Mouse (Mus musculus) hindbrain, embryonic 13.5 days (tissue): ENCODE data around the gene Szrd1. TPM values are rescaled to one million over a fixed set of nuclear protein-coding genes. Genes with fewer than 3 reads are reported as not detected.

ENCODE experiments used
- ATAC-seq: fragments of 200-750 bp; cut with Nextera tagmentation; 2 replicates; pipeline ENCODE4 v1.8.0; 2017; ENCODE audit warnings: moderate TSS enrichment; ENCODE audit not compliant: low FRiP score
- H3K27ac ChIP-seq: fragments of 300-500 bp; sonication (generic); 2 replicates; pipeline ENCODE4 v1.5.1; 2015; ENCODE audit warnings: inconsistent platforms, mild to moderate bottlenecking, moderate library complexity
- H3K27me3 ChIP-seq: fragments of 300-500 bp; sonication (generic); 2 replicates; pipeline ENCODE4 v1.6.1; 2015; ENCODE audit warnings: mild to moderate bottlenecking, inconsistent platforms
- H3K36me3 ChIP-seq: fragments of 300-500 bp; sonication (generic); 2 replicates; pipeline ENCODE4 v1.6.1; 2015; ENCODE audit warnings: mild to moderate bottlenecking, inconsistent platforms
- H3K4me1 ChIP-seq: fragments of 300-500 bp; sonication (generic); replicated peaks from 2 replicates; pipeline ENCODE4 v1.6.1; 2015; ENCODE audit warnings: inconsistent platforms
- H3K4me2 ChIP-seq: fragments of 300-500 bp; sonication (generic); 2 replicates; pipeline ENCODE4 v1.6.1; 2015; ENCODE audit warnings: inconsistent platforms, mild to moderate bottlenecking, moderate library complexity
- H3K4me3 ChIP-seq: fragments of 300-500 bp; sonication (generic); 2 replicates; pipeline ENCODE4 v1.5.1; 2015; ENCODE audit warnings: mild to moderate bottlenecking, inconsistent platforms
- H3K9ac ChIP-seq: fragments of 300-500 bp; sonication (generic); 2 replicates; pipeline ENCODE4 v1.6.1; 2015; ENCODE audit warnings: mild to moderate bottlenecking, inconsistent platforms
- H3K9me3 ChIP-seq: fragments of 300-500 bp; sonication (generic); 2 replicates; pipeline ENCODE4 v1.6.1; 2016; ENCODE audit warnings: inconsistent platforms
- WGBS: fragments of 180-500 bp; shearing (Covaris S2); methylation state at CpG from one replicate; pipeline ENCODE4 v1.1.7; 2015; 5-methylcytosine and 5-hydroxymethylcytosine counted together
- polyA plus RNA-seq: library from polyadenylated mRNA; unstranded; fragments of >200 nt; fragmentation: Nextera tagmentation; extraction: Ambion mirVana; gene quantifications from 2 replicates; pipeline ENCODE4 v1.2.1, GENCODE M21; 2015

Gene Szrd1
- polyA plus RNA-seq, 1 experiment from 2014 or later = 28.9 TPM

GRCm38 (mm10) chr4:141074109-141074508, 65.5 kb downstream of the Szrd1 start:
- no peaks in the 10 kb centered on the region for H3K27me3 ChIP-seq
- H3K4me1 ChIP-seq = peaks cover 34% of the 10 kb centered on the region
- no peaks in the 10 kb centered on the region for H3K9me3 ChIP-seq
- no peak overlapping the region for H3K9ac ChIP-seq
- H3K4me2 ChIP-seq = no peak overlapping the region
- no peak for ATAC-seq
- WGBS = 95% methylated on average over 4 of the region's 4 CpGs
- H3K36me3 ChIP-seq = peaks cover 65% of the 10 kb centered on the region
- H3K27ac ChIP-seq = no peak overlapping the region
- H3K4me3 ChIP-seq = no peak overlapping the region

GRCm38 (mm10) chr4:141073661-141074060, 65.9 kb downstream of the Szrd1 start:
- Histone ChIP-seq H3K4me3 (no peak overlapping the region), H3K27me3 (no peaks in the 10 kb centered on the region), H3K27ac (no peak overlapping the region), H3K9me3 (no peaks in the 10 kb centered on the region), H3K9ac (no peak overlapping the region), H3K4me2 (no peak overlapping the region), H3K4me1 (peaks cover 34% of the 10 kb centered on the region), H3K36me3 (peaks cover 69% of the 10 kb centered on the region)
- WGBS = 90% methylated on average over 9 of the region's 9 CpGs
- no peak for ATAC-seq

GRCm38 (mm10) chr4:141072502-141072901, 67.1 kb downstream of the Szrd1 start:
- H3K4me2 ChIP-seq = no peak overlapping the region
- H3K27ac ChIP-seq = no peak overlapping the region
- ATAC-seq = no peak
- no peak overlapping the region for H3K4me3 ChIP-seq
- no peak overlapping the region for H3K9ac ChIP-seq
- H3K9me3 ChIP-seq = no peaks in the 10 kb centered on the region
- H3K27me3 ChIP-seq = no peaks in the 10 kb centered on the region
- 90% methylated on average over 11 of the region's 11 CpGs for WGBS
- peaks cover 81% of the 10 kb centered on the region for H3K36me3 ChIP-seq
- H3K4me1 ChIP-seq = peaks cover 33% of the 10 kb centered on the region

GRCm38 (mm10) chr4:141069731-141070130, 69.8 kb downstream of the Szrd1 start:
- peaks cover 90% of the 10 kb centered on the region for H3K36me3 ChIP-seq
- no peak overlapping the region for H3K4me3 ChIP-seq
- H3K9ac ChIP-seq = no peak overlapping the region; the same call in 1 of the 2 replicates
- no peaks in the 10 kb centered on the region for H3K27me3 ChIP-seq
- H3K4me1 ChIP-seq = peaks cover 21% of the 10 kb centered on the region
- 62% methylated on average over 4 of the region's 4 CpGs for WGBS
- no peak overlapping the region for H3K4me2 ChIP-seq
- H3K27ac ChIP-seq = 0 out of 2 replicates have a peak overlapping the region, but pooled peaks have one; percentile 35
- no peak for ATAC-seq
- H3K9me3 ChIP-seq = no peaks in the 10 kb centered on the region

GRCm38 (mm10) chr4:141068655-141069054, 70.9 kb downstream of the Szrd1 start:
- no peaks in the 10 kb centered on the region for H3K9me3 ChIP-seq
- H3K27me3 ChIP-seq = no peaks in the 10 kb centered on the region
- peaks cover 80% of the 10 kb centered on the region for H3K36me3 ChIP-seq
- no peak overlapping the region for H3K27ac ChIP-seq
- H3K9ac ChIP-seq = no peak overlapping the region
- ATAC-seq = no peak
- no peak overlapping the region for H3K4me2 ChIP-seq
- WGBS = 91% methylated on average over 8 of the region's 8 CpGs
- no peak overlapping the region for H3K4me3 ChIP-seq
- peaks cover 15% of the 10 kb centered on the region for H3K4me1 ChIP-seq

GRCm38 (mm10) chr4:141067516-141068046, 72.0 kb downstream of the Szrd1 start:
- Histone ChIP-seq H3K27me3 (no peaks in the 10 kb centered on the region), H3K4me1 (peaks cover 12% of the 10 kb centered on the region), H3K27ac (peak overlapping the region; percentile 67; the same call in 1 of the 2 replicates), H3K9ac (peak overlapping the region; percentile 35; the same call in 1 of the 2 replicates), H3K36me3 (peaks cover 71% of the 10 kb centered on the region), H3K9me3 (no peaks in the 10 kb centered on the region), H3K4me3 (no peak overlapping the region), H3K4me2 (no peak overlapping the region)
- 86% methylated on average over 9 of the region's 9 CpGs for WGBS
- no peak for ATAC-seq

GRCm38 (mm10) chr4:141066709-141067515, 72.7 kb downstream of the Szrd1 start:
- peak overlapping the region; percentile 67 for H3K27ac ChIP-seq
- no peak overlapping the region for H3K4me3 ChIP-seq
- H3K9ac ChIP-seq = peak overlapping the region; percentile 35
- peaks cover 64% of the 10 kb centered on the region for H3K36me3 ChIP-seq
- 77% methylated on average over 12 of the region's 12 CpGs for WGBS
- peaks cover 12% of the 10 kb centered on the region for H3K4me1 ChIP-seq
- no peaks in the 10 kb centered on the region for H3K27me3 ChIP-seq
- no peaks in the 10 kb centered on the region for H3K9me3 ChIP-seq
- ATAC-seq = no peak
- H3K4me2 ChIP-seq = no peak overlapping the region

GRCm38 (mm10) chr4:141065123-141065522, 74.5 kb downstream of the Szrd1 start:
- Histone ChIP-seq H3K27ac (peak overlapping the region; percentile 44; the same call in 1 of the 2 replicates), H3K4me3 (no peak overlapping the region), H3K9ac (no peak overlapping the region), H3K4me1 (peaks cover 19% of the 10 kb centered on the region), H3K9me3 (no peaks in the 10 kb centered on the region), H3K36me3 (peaks cover 46% of the 10 kb centered on the region), H3K27me3 (no peaks in the 10 kb centered on the region), H3K4me2 (no peak overlapping the region)
- WGBS = 4% methylated on average over 8 of the region's 8 CpGs
- ATAC-seq = no peak

GRCm38 (mm10) chr4:141064104-141064659, 75.4 kb downstream of the Szrd1 start:
- Histone ChIP-seq H3K4me3 (no peak overlapping the region), H3K27me3 (no peaks in the 10 kb centered on the region), H3K4me1 (peaks cover 27% of the 10 kb centered on the region), H3K36me3 (peaks cover 38% of the 10 kb centered on the region), H3K4me2 (no peak overlapping the region), H3K27ac (no peak overlapping the region), H3K9me3 (no peaks in the 10 kb centered on the region), H3K9ac (no peak overlapping the region)
- ATAC-seq = no peak
- 82% methylated on average over 4 of the region's 4 CpGs for WGBS

Other genes starting within 250 kb of the Szrd1 start
- 0.89 and 1.1 TPM in 2 replicates for gene Padi2, start 233.4 kb downstream of the Szrd1 start, polyA plus RNA-seq
- 442 and 459 TPM in 2 replicates for gene Sdhb, start 178.6 kb downstream of the Szrd1 start, polyA plus RNA-seq
- 140 TPM in 2 replicates for gene Atp13a2, start 152.9 kb downstream of the Szrd1 start, polyA plus RNA-seq
- 198 and 227 TPM in 2 replicates for gene Mfap2, start 129.4 kb downstream of the Szrd1 start, polyA plus RNA-seq
- gene Crocc, start 79.2 kb downstream of the Szrd1 start, polyA plus RNA-seq = 6.0 and 6.2 TPM in 2 replicates
- 52.6 and 57.3 TPM in 2 replicates for gene Necap2, start 61.4 kb downstream of the Szrd1 start, polyA plus RNA-seq
- gene Spata21, start 51.4 kb downstream of the Szrd1 start, polyA plus RNA-seq = 0.17 and 0.40 TPM in 2 replicates
- 21.9 and 22.3 TPM in 2 replicates for gene Fbxo42, start 8.1 kb upstream of the Szrd1 start, polyA plus RNA-seq
- gene Rsg1, start 74.2 kb upstream of the Szrd1 start, polyA plus RNA-seq = 8.1 and 8.5 TPM in 2 replicates
- gene Arhgef19, start 99.7 kb upstream of the Szrd1 start, polyA plus RNA-seq = 1.4 TPM in 2 replicates
- gene Epha2, start 161.5 kb upstream of the Szrd1 start, polyA plus RNA-seq = 1.5 and 1.8 TPM in 2 replicates
- 11.7 and 12.7 TPM in 2 replicates for gene Fam131c, start 228.4 kb upstream of the Szrd1 start, polyA plus RNA-seq